Comparison of ENCODE assay signal across 8 mouse cellular contexts in the genomic region with DNA sequence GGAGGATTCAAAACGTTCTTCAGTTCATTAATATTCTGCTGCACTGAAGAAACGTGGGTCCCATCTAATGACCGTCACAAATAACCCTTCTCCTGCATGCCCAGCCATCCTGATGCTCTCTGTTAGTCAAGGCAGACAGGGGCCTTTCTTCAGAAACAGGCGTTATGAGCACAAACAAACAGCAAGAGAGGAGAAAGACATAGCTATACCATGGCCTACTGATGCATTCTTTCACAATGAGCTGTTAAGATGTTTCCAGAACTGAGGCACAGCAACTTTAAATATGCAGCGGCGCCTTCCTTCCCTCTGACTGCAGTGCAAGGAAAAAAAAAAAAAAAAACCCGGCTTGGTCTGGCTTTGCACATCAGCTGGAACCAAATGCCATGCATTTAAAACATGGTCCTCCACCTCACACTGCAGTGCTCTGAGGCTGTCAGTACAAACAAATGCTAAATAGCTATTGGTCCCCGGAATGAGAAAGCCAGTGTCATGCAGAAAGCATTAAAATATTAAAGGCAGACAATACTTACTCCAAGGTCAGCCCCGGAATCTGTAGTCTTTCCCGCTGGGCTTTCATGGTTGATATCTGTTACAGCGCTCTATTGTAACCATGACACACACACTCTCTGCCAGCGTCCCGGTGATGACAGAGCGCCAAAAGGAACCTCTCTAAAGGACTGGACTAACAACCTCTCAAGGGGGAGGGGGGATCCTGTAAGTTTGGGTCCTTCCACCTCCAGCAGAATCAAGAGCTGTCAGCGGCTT.
DNase-seq lines count a peak whose midpoint lies in the region; ATAC-seq and TF ChIP-seq lines count a peak whose summit lies in the region.
"Had no signal": no experiment of that assay in that cellular context is flagged by ENCODE, and none has a peak within 500 bp of the region (broad histone marks: within the 10 kb centered on the region; RNA-seq: fewer than 3 reads in every experiment).

No protein-coding gene starts in this region.

- H3K27ac ChIP-seq in ES-E14 (ENCODE audit: insufficient read depth, low read depth, low read length, poor library complexity, severe bottlenecking): no peak overlapping the region
- H3K27ac ChIP-seq in forebrain, embryonic 11.5 days (ENCODE audit: low read depth, low read length): no peak overlapping the region
- H3K27ac ChIP-seq in intestine, embryonic 15.5 days: peak overlapping the region; percentile 27; the same call in 1 of the 2 replicates
- peak overlapping the region; percentile 35; the same call in 1 of the 2 replicates for H3K27ac ChIP-seq in stomach, embryonic 16.5 days (ENCODE audit: low read length)

- DNase-seq in 3T3-L1 (ENCODE audit: low read depth, low spot score) (peak; percentile 81), ES-E14 (ENCODE audit: low read depth, low spot score) (peak; percentile 29)
- peak; percentile 53 for DNase-seq in forebrain, embryonic 11.5 days (ENCODE audit: low spot score)
- DNase-seq in lung, postnatal 4 days: peak; percentile 19 to 24
- no peak for DNase-seq in B cell, adult 2 months

- peaks cover 2 to 6% of the 10 kb centered on the region in 2 experiments; a peak in 2 of 4 replicates for H3K4me1 ChIP-seq in ES-E14 (ENCODE audit: control insufficient read depth in 2 of 2, insufficient read depth in 2 of 2, low read length in 2 of 2, poor library complexity in 1 of 2)
- 0 out of 2 replicates have a peak, but pooled peaks cover 1% of the 10 kb centered on the region for H3K4me1 ChIP-seq in forebrain, embryonic 11.5 days (replicated peaks; ENCODE audit: control insufficient read depth, insufficient read depth, low read length)
- H3K4me1 ChIP-seq in intestine, embryonic 15.5 days (replicated peaks): peaks cover 2% of the 10 kb centered on the region; the same call in 1 of the 2 replicates
- H3K4me1 ChIP-seq in stomach, embryonic 16.5 days (ENCODE audit: control insufficient read depth, insufficient read depth, low read length): peaks cover 5% of the 10 kb centered on the region; the same call in 1 of the 2 replicates

- WGBS in forebrain, embryonic 11.5 days: 6% methylated on average over 15 of the region's 15 CpGs
- WGBS in intestine, embryonic 15.5 days: 7% methylated on average over 15 of the region's 15 CpGs
- WGBS in stomach, embryonic 16.5 days: 9% methylated on average over 15 of the region's 15 CpGs

- in situ Hi-C loops in ES-E14 (cut with MboI; ENCODE audit: low sequenced_read_pairs in 2 of 2, unreplicated experiment in 2 of 2): no loop called here

- H3K9me3 ChIP-seq in ES-E14 (ENCODE audit: control insufficient read depth, insufficient read depth, low read depth, low read length): no peaks in the 10 kb centered on the region
- no peaks in the 10 kb centered on the region for H3K9me3 ChIP-seq in forebrain, embryonic 11.5 days (ENCODE audit: control insufficient read depth, low read length)
- no peaks in the 10 kb centered on the region for H3K9me3 ChIP-seq in intestine, embryonic 15.5 days
- H3K9me3 ChIP-seq in stomach, embryonic 16.5 days (replicated peaks; ENCODE audit: control insufficient read depth, low read length): no peaks in the 10 kb centered on the region

- no peak overlapping the region for H3K9ac ChIP-seq in ES-E14 (ENCODE audit: insufficient read depth, low read depth, low read length, poor library complexity, severe bottlenecking)
- no peak overlapping the region for H3K9ac ChIP-seq in forebrain, embryonic 11.5 days (ENCODE audit: low read length)
- H3K9ac ChIP-seq in intestine, embryonic 15.5 days: peak overlapping the region; percentile 10; the same call in 1 of the 2 replicates
- peak overlapping the region; percentile 50; the same call in 1 of the 2 replicates for H3K9ac ChIP-seq in stomach, embryonic 16.5 days (ENCODE audit: low read length)

- no peak overlapping the region for H3K4me3 ChIP-seq in ES-E14 (ENCODE audit: insufficient read depth in 1 of 2, low read depth in 1 of 2, low read length in 2 of 2, poor library complexity in 1 of 2, severe bottlenecking in 1 of 2)
- H3K4me3 ChIP-seq in forebrain, embryonic 11.5 days (ENCODE audit: low read depth, low read length): peak overlapping the region; percentile 11; the same call in 1 of the 2 replicates
- peak overlapping the region; percentile 30 for H3K4me3 ChIP-seq in intestine, embryonic 15.5 days (replicated peaks)
- peak overlapping the region; percentile 33 for H3K4me3 ChIP-seq in stomach, embryonic 16.5 days (replicated peaks; ENCODE audit: low read length)
- H3K4me3 ChIP-seq: erythroblast, embryonic 14.5 days had no signal

- ATAC-seq in forebrain, embryonic 11.5 days (replicated peaks; ENCODE audit: low FRiP score): peak; percentile 76
- 0 out of 2 replicates have a peak, but pooled peaks have one; percentile 34 for ATAC-seq in intestine, embryonic 15.5 days
- ATAC-seq in stomach, embryonic 16.5 days (ENCODE audit: insufficient read depth, low FRiP score): peak; percentile 25; the same call in 1 of the 2 replicates

- H3K36me3 ChIP-seq in ES-E14 (ENCODE audit: control insufficient read depth, insufficient read depth, low read length, poor library complexity, severe bottlenecking): no peaks in the 10 kb centered on the region
- H3K36me3 ChIP-seq in forebrain, embryonic 11.5 days (ENCODE audit: control insufficient read depth, insufficient read depth, low read length): no peaks in the 10 kb centered on the region
- H3K36me3 ChIP-seq in intestine, embryonic 15.5 days: no peaks in the 10 kb centered on the region
- no peaks in the 10 kb centered on the region for H3K36me3 ChIP-seq in stomach, embryonic 16.5 days (ENCODE audit: control insufficient read depth, insufficient read depth, low read length)

- no peaks in the 10 kb centered on the region for H3K27me3 ChIP-seq in forebrain, embryonic 11.5 days (ENCODE audit: control insufficient read depth, insufficient read depth, low read length)
- H3K27me3 ChIP-seq in intestine, embryonic 15.5 days (replicated peaks): no peaks in the 10 kb centered on the region
- H3K27me3 ChIP-seq in stomach, embryonic 16.5 days (ENCODE audit: control insufficient read depth, insufficient read depth, low read length): no peaks in the 10 kb centered on the region

- peak overlapping the region; percentile 49 for H3K4me2 ChIP-seq in forebrain, embryonic 11.5 days (ENCODE audit: low read depth, low read length, severe bottlenecking)
- H3K4me2 ChIP-seq in intestine, embryonic 15.5 days (replicated peaks): peak overlapping the region; percentile 56
- H3K4me2 ChIP-seq in stomach, embryonic 16.5 days (ENCODE audit: low read depth, low read length): peak overlapping the region; percentile 54

TF ChIP-seq in ES-E14, 5 proteins besides CTCF, POLR2A, EP300 and RAD21:
- no peak for TF ChIP-seq HCFC1 (IDR thresholded peaks at IDR 0.05; ENCODE audit: borderline replicate concordance, insufficient read depth, low read length)
- peak; percentile 78 for TF ChIP-seq ZNF384 (IDR thresholded peaks at IDR 0.05; ENCODE audit: low read depth, low read length)
TF ChIP-seq in ES-E14: peak in this region for 1.

Comparison
In these comparisons a context has a peak if more than half of its experiments do, and no peak if none do; other contexts are left out.
1. DNase-seq: peak in 3T3-L1 (single experiment), ES-E14 (single experiment), forebrain, embryonic 11.5 days (single experiment) and lung, postnatal 4 days (2 of 2); none in B cell, adult 2 months (0 of 2).
2. H3K27ac ChIP-seq: peak in intestine, embryonic 15.5 days (single experiment) and stomach, embryonic 16.5 days (single experiment); none in ES-E14 (single experiment) and forebrain, embryonic 11.5 days (single experiment).
3. H3K4me3 ChIP-seq: peak in forebrain, embryonic 11.5 days (single experiment), intestine, embryonic 15.5 days (single experiment) and stomach, embryonic 16.5 days (single experiment); none in ES-E14 (0 of 2).
4. H3K9ac ChIP-seq: peak in intestine, embryonic 15.5 days (single experiment) and stomach, embryonic 16.5 days (single experiment); none in ES-E14 (single experiment) and forebrain, embryonic 11.5 days (single experiment).
5. ATAC-seq: peak in every context shown above with its lines; median percentile 76 in forebrain, embryonic 11.5 days; 34 in intestine, embryonic 15.5 days; 25 in stomach, embryonic 16.5 days.
6. Peak in every context shown above with its lines, with median percentiles within 50 percentile points of each other: H3K4me2 ChIP-seq.